Mouse (Mus musculus) stomach, postnatal 0 days (tissue): Measurements from ENCODE around the gene Lpp.

ENCODE experiments used
- CTCF ChIP-seq: IDR thresholded peaks from 2 replicates; pipeline ENCODE4 v1.5.1; 2016; ENCODE audit warnings: antibody characterized with exemption, low read depth, mild to moderate bottlenecking, moderate library complexity
- EP300 ChIP-seq: optimal IDR thresholded peaks from 2 replicates; pipeline ENCODE3; 2016; ENCODE audit warnings: antibody characterized with exemption

DNA sequence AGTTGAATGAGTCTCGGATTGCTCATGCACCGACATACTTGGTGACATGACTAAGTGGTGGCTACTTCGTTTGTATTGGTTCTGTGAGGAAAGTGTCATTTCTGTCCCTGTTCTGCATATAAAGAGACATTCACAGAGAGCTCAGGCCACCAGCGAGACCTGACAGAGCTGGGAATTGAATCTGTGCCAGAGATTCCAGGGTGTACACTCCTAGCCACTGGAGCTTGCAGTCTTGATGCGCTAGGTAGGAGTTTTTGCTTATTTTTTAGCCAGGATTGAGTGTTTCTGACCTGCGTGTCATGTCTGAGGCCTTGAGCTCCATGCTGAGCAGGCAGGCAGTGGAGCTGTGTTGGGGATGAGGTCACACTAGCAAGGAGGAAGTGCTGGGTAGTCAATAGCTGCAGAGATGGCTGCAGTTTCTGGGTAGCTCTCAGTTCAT lies 41.8 kb downstream of the Lpp start:
- TF ChIP-seq CTCF (no peak), EP300 (no peak)
